Mouse (Mus musculus): ENCODE data around the gene Baat.

- TF ChIP-seq CTCF (IDR thresholded peaks at IDR 0.05; ENCODE audit: control insufficient read depth, insufficient read depth, insufficient read length) (no peak), CEBPB (IDR thresholded peaks at IDR 0.05; ENCODE audit: low read depth) (no peak), MAX (IDR thresholded peaks at IDR 0.05) (no peak)
Observed at GRCm38 (mm10) chr4:49485442-49485841, 20.9 kb downstream of the Baat start.

Data from C2C12 (cell line).